Comparison of ENCODE assay signal across 9 mouse cellular contexts in the genomic region with DNA sequence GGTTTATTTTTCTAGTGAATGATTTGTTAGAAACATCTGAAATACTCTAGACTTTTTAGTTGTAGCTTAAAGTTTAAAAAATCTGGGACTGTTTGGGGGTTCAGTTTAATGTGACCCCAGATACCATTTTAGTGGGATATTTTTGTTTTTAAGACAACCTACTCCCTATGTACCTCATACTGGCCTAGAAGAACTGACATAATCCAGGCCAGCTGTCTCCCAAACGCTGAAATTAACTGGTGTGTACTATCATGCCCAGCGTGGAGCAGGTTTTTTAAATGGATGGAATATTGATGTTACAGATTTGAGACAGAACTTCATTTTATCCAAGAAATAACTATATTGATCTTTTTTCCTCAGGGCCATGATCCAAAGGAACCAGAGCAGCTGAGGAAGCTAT. TPM values are rescaled to one million over a fixed set of nuclear protein-coding genes. Genes with fewer than 3 reads are reported as not detected.
DNase-seq lines count a peak whose midpoint lies in the region; ATAC-seq lines count a peak whose summit lies in the region.
"Had no signal": no experiment of that assay in that cellular context is flagged by ENCODE, and none has a peak within 500 bp of the region (broad histone marks: within the 10 kb centered on the region; RNA-seq: fewer than 3 reads in every experiment).

No protein-coding gene starts in this region.

- H3K27ac ChIP-seq in kidney, embryonic 14.5 days (ENCODE audit: low read depth, low read length), result no peak overlapping the region
- no peak overlapping the region for H3K27ac ChIP-seq in embryonic facial prominence, embryonic 13.5 days
- H3K27ac ChIP-seq in intestine, embryonic 15.5 days, result no peak overlapping the region
- H3K27ac ChIP-seq in midbrain, embryonic 16.5 days (ENCODE audit: low read length), result no peak overlapping the region

- intact Hi-C loops in left cerebral cortex, postnatal 25 days (cut with DNase I), result no loop called here
- intact Hi-C loops in left cerebral cortex, postnatal 10 days (cut with DNase I), result no loop called here

- no peak for DNase-seq in kidney, adult 9 months
- no peak for DNase-seq in testis, postnatal 14 days (ENCODE audit: low spot score)
- no peak for DNase-seq in left cerebral cortex, postnatal 25 days (ENCODE audit: low spot score in 2 of 2)
- no peak for DNase-seq in left cerebral cortex, postnatal 10 days (ENCODE audit: extremely low spot score in 1 of 2, low spot score in 2 of 2)
- DNase-seq: kidney, adult 11 months had no signal

- WGBS in kidney, embryonic 14.5 days, result 22% methylated on average over 2 of the region's 2 CpGs
- 17% methylated on average over 2 of the region's 2 CpGs for WGBS in embryonic facial prominence, embryonic 13.5 days
- 11% methylated on average over 2 of the region's 2 CpGs for WGBS in intestine, embryonic 15.5 days
- WGBS in midbrain, embryonic 16.5 days, result 30% methylated on average over 2 of the region's 2 CpGs

- no peaks in the 10 kb centered on the region for H3K27me3 ChIP-seq in kidney, embryonic 14.5 days (ENCODE audit: control insufficient read depth, insufficient read depth, low read length)
- H3K27me3 ChIP-seq in embryonic facial prominence, embryonic 13.5 days, result no peaks in the 10 kb centered on the region
- no peaks in the 10 kb centered on the region for H3K27me3 ChIP-seq in intestine, embryonic 15.5 days (replicated peaks)
- no peaks in the 10 kb centered on the region for H3K27me3 ChIP-seq in midbrain, embryonic 16.5 days (ENCODE audit: control insufficient read depth, insufficient read depth, low read depth, low read length)

- H3K4me3 ChIP-seq in kidney, embryonic 14.5 days (ENCODE audit: low read length), result peak overlapping the region; percentile 75
- peak overlapping the region; percentile 92 for H3K4me3 ChIP-seq in embryonic facial prominence, embryonic 13.5 days
- H3K4me3 ChIP-seq in intestine, embryonic 15.5 days (replicated peaks), result peak overlapping the region; percentile 90
- H3K4me3 ChIP-seq in midbrain, embryonic 16.5 days (ENCODE audit: low read depth, low read length), result peak overlapping the region; percentile 90

- H3K4me1 ChIP-seq in kidney, embryonic 14.5 days (ENCODE audit: control insufficient read depth, insufficient read depth, low read length), result peaks cover 6% of the 10 kb centered on the region
- H3K4me1 ChIP-seq in embryonic facial prominence, embryonic 13.5 days, result peaks cover 21% of the 10 kb centered on the region
- peaks cover 5% of the 10 kb centered on the region; the same call in 1 of the 2 replicates for H3K4me1 ChIP-seq in intestine, embryonic 15.5 days (replicated peaks)
- H3K4me1 ChIP-seq in midbrain, embryonic 16.5 days (ENCODE audit: control insufficient read depth, insufficient read depth, low read length), result peaks cover 19% of the 10 kb centered on the region

- ATAC-seq in kidney, embryonic 14.5 days (ENCODE audit: low FRiP score, low TSS enrichment), result no peak
- no peak for ATAC-seq in embryonic facial prominence, embryonic 13.5 days (ENCODE audit: insufficient number of reproducible peaks, insufficient read depth, low FRiP score, low TSS enrichment, low read depth)
- ATAC-seq in intestine, embryonic 15.5 days, result no peak
- no peak for ATAC-seq in midbrain, embryonic 16.5 days

- H3K9ac ChIP-seq in kidney, embryonic 14.5 days (ENCODE audit: low read depth, low read length), result peak overlapping the region; percentile 100
- peak overlapping the region; percentile 98 for H3K9ac ChIP-seq in embryonic facial prominence, embryonic 13.5 days
- peak overlapping the region; percentile 99; the same call in 1 of the 2 replicates for H3K9ac ChIP-seq in intestine, embryonic 15.5 days
- H3K9ac ChIP-seq in midbrain, embryonic 16.5 days (ENCODE audit: low read depth, low read length), result peak overlapping the region; percentile 92; the same call in 1 of the 2 replicates

- H3K4me2 ChIP-seq in kidney, embryonic 14.5 days (replicated peaks; ENCODE audit: low read depth, low read length), result peak overlapping the region; percentile 80
- H3K4me2 ChIP-seq in embryonic facial prominence, embryonic 13.5 days, result peak overlapping the region; percentile 83
- peak overlapping the region; percentile 72 for H3K4me2 ChIP-seq in intestine, embryonic 15.5 days (replicated peaks)
- H3K4me2 ChIP-seq in midbrain, embryonic 16.5 days (ENCODE audit: low read length), result peak overlapping the region; percentile 81

- H3K9me3 ChIP-seq in kidney, embryonic 14.5 days (ENCODE audit: control insufficient read depth, low read length), result no peaks in the 10 kb centered on the region
- H3K9me3 ChIP-seq in embryonic facial prominence, embryonic 13.5 days, result no peaks in the 10 kb centered on the region
- no peaks in the 10 kb centered on the region for H3K9me3 ChIP-seq in intestine, embryonic 15.5 days
- no peaks in the 10 kb centered on the region for H3K9me3 ChIP-seq in midbrain, embryonic 16.5 days (replicated peaks; ENCODE audit: control insufficient read depth, low read length, poor library complexity, severe bottlenecking)

- H3K36me3 ChIP-seq in kidney, embryonic 14.5 days (ENCODE audit: control insufficient read depth, insufficient read depth, low read length), result peaks cover 34% of the 10 kb centered on the region
- H3K36me3 ChIP-seq in embryonic facial prominence, embryonic 13.5 days, result peaks cover 37% of the 10 kb centered on the region
- H3K36me3 ChIP-seq in intestine, embryonic 15.5 days, result 0 out of 2 replicates have a peak, but pooled peaks cover 4% of the 10 kb centered on the region
- H3K36me3 ChIP-seq in midbrain, embryonic 16.5 days (ENCODE audit: control insufficient read depth, insufficient read depth, low read length), result peaks cover 10% of the 10 kb centered on the region

RNA-seq across cellular contexts. Expression of gene Hnrnpa3, which starts 2.0 kb away (rescaled TPM):
- 300 and 331 TPM in 2 replicates for polyA plus RNA-seq in kidney, embryonic 14.5 days (2014; fragmentation: Nextera tagmentation; extraction: Ambion mirVana)
- 269 and 343 TPM in 2 replicates for polyA plus RNA-seq in embryonic facial prominence, embryonic 13.5 days (2015; fragmentation: Nextera tagmentation; extraction: Ambion mirVana)
- polyA plus RNA-seq in intestine, embryonic 15.5 days (2015; fragmentation: Nextera tagmentation; extraction: Ambion mirVana), result 280 and 299 TPM in 2 replicates
- 169 and 217 TPM in 2 replicates for polyA plus RNA-seq in midbrain, embryonic 16.5 days (2015; fragmentation: Nextera tagmentation; extraction: Ambion mirVana)
- 100 to 1,000 TPM; 279 to 295 TPM for total RNA-seq in left cerebral cortex, postnatal 25 days (2021)
- 100 to 1,000 TPM; 329 to 339 TPM for total RNA-seq in left cerebral cortex, postnatal 10 days (2021)

RNA-seq across cellular contexts. Expression of gene Nfe2l2, which starts 43.3 kb away (rescaled TPM):
- 57.1 and 67.6 TPM in 2 replicates for polyA plus RNA-seq in kidney, embryonic 14.5 days (2014; fragmentation: Nextera tagmentation; extraction: Ambion mirVana)
- polyA plus RNA-seq in embryonic facial prominence, embryonic 13.5 days (2015; fragmentation: Nextera tagmentation; extraction: Ambion mirVana), result 39.4 and 41.5 TPM in 2 replicates
- 89.3 and 93.6 TPM in 2 replicates for polyA plus RNA-seq in intestine, embryonic 15.5 days (2015; fragmentation: Nextera tagmentation; extraction: Ambion mirVana)
- 9.3 and 9.8 TPM in 2 replicates for polyA plus RNA-seq in midbrain, embryonic 16.5 days (2015; fragmentation: Nextera tagmentation; extraction: Ambion mirVana)
- 10 to 100 TPM; 11.5 to 12.1 TPM for total RNA-seq in left cerebral cortex, postnatal 25 days (2021)
- 1 to 10 TPM; 9.7 to 9.8 TPM for total RNA-seq in left cerebral cortex, postnatal 10 days (2021)
